Mouse (Mus musculus) activated CD4-positive, CD25-positive, alpha-beta regulatory T cell, adult 4 months (primary cell): Measurements from ENCODE around the gene Tmtc3. TPM values are rescaled to one million over a fixed set of nuclear protein-coding genes. Genes with fewer than 3 reads are reported as not detected.
"Not testable (repeated sequence)": the region's sequence is repeated elsewhere in the genome, so short reads cannot be mapped to it uniquely, and the experiment has no call there.

Experiments
- ATAC-seq: one replicate; pipeline ENCODE4 v1.8.0; 2017
- polyA plus RNA-seq, 2 experiments: library from polyadenylated mRNA; unstranded; fragments of 100-300 nt; shearing (Covaris generic); gene quantifications; one replicate each; pipeline ENCODE4 v1.2.1; 2017

Gene Tmtc3
- 1 to 10 TPM; 1.3 to 2.9 TPM for polyA plus RNA-seq

GRCm38 (mm10) chr10:100487097-100487978 lies at the start of gene Tmtc3, which contains the start of gene Cep290:
TSS of gene Tmtc3 (minus strand) at chr10:100487350.
TSS of gene Cep290 (plus strand) at chr10:100487558.
- ATAC-seq, result peak; percentile 62

- no peak for ATAC-seq
These were observed 37.6 kb upstream of the Tmtc3 start for GRCm38 (mm10) chr10:100524499-100525390.

GRCm38 (mm10) chr10:100522330-100522729 lies 35.2 kb upstream of the Tmtc3 start:
- no peak for ATAC-seq

GRCm38 (mm10) chr10:100521617-100522016 lies 34.5 kb upstream of the Tmtc3 start:
- no peak for ATAC-seq

GRCm38 (mm10) chr10:100508170-100508569 lies 21.0 kb upstream of the Tmtc3 start:
- no peak for ATAC-seq

- no peak for ATAC-seq
These were observed 11.2 kb upstream of the Tmtc3 start for GRCm38 (mm10) chr10:100498309-100498708.

GRCm38 (mm10) chr10:100491916-100492315 lies 4.8 kb upstream of the Tmtc3 start:
- no peak for ATAC-seq

GRCm38 (mm10) chr10:100486701-100487096 lies 451 bp downstream of the Tmtc3 start:
- ATAC-seq, result peak; percentile 34

- no peak for ATAC-seq
These were observed 7.6 kb downstream of the Tmtc3 start for GRCm38 (mm10) chr10:100479538-100479937.

GRCm38 (mm10) chr10:100475040-100475439 lies 12.1 kb downstream of the Tmtc3 start:
- ATAC-seq, result peak; percentile 22

GRCm38 (mm10) chr10:100460515-100460914 lies 26.6 kb downstream of the Tmtc3 start:
- ATAC-seq, result no peak

GRCm38 (mm10) chr10:100449394-100449793 lies 37.8 kb downstream of the Tmtc3 start:
- no peak for ATAC-seq

- ATAC-seq, result no peak
These were observed 59.6 kb downstream of the Tmtc3 start for GRCm38 (mm10) chr10:100427592-100427991.

- ATAC-seq, result no peak
These were observed 71.6 kb downstream of the Tmtc3 start for GRCm38 (mm10) chr10:100415566-100415965.

GRCm38 (mm10) chr10:100402301-100402700 lies 84.8 kb downstream of the Tmtc3 start:
- ATAC-seq, result not testable (repeated sequence)

Other genes starting within 250 kb of the Tmtc3 start
- not detected for gene Gm4301, start 151.7 kb downstream of the Tmtc3 start, polyA plus RNA-seq
- gene Gm4302, start 146.5 kb downstream of the Tmtc3 start, polyA plus RNA-seq, result not detected
- gene Gm4303, start 141.4 kb downstream of the Tmtc3 start, polyA plus RNA-seq, result not detected
- not detected for gene Gm4305, start 136.3 kb downstream of the Tmtc3 start, polyA plus RNA-seq
- gene Gm4307, start 126.0 kb downstream of the Tmtc3 start, polyA plus RNA-seq, result not detected
- not detected for gene Gm4312, start 104.8 kb downstream of the Tmtc3 start, polyA plus RNA-seq
- gene Cep290, start 208 bp upstream of the Tmtc3 start, polyA plus RNA-seq, result 1 to 10 TPM; 3.7 to 5.2 TPM
- gene 4930430F08Rik, start 103.1 kb upstream of the Tmtc3 start, polyA plus RNA-seq, result 10 to 100 TPM in 1 of 2 experiments, 1 to 10 TPM in 1; 8.9 to 10.6 TPM
- not detected for gene 1700017N19Rik, start 103.1 kb upstream of the Tmtc3 start, polyA plus RNA-seq